Mouse (Mus musculus) liver, embryonic 14.5 days (tissue): Measurements from ENCODE around the gene Inpp4b. TPM values are rescaled to one million over a fixed set of nuclear protein-coding genes. Genes with fewer than 3 reads are reported as not detected.

Experiments
- ATAC-seq: fragments of 200-750 bp; cut with Nextera tagmentation; 2 replicates; pipeline ENCODE4 v1.8.0; 2017; ENCODE audit warnings: moderate number of reproducible peaks, mild to moderate bottlenecking, moderate library complexity; ENCODE audit not compliant: insufficient read depth
- DNase-seq, 3 experiments: peaks; one replicate each; pipeline ENCODE4 v3.0.0-alpha.2; 2012 to 2013; ENCODE audit warnings: low read depth in 3 of 3, low spot score in 3 of 3
- H3K27ac ChIP-seq: fragments of 300-500 bp; sonication (generic); 2 replicates; pipeline ENCODE4 v1.5.1; 2014; ENCODE audit warnings: moderate library complexity, mild to moderate bottlenecking, control low read depth, inconsistent platforms
- H3K27me3 ChIP-seq: fragments of 300-500 bp; sonication (generic); 2 replicates; pipeline ENCODE4 v1.6.1; 2014; ENCODE audit warnings: mild to moderate bottlenecking, low read length, moderate library complexity; ENCODE audit not compliant: control insufficient read depth, insufficient read depth
- H3K36me3 ChIP-seq: fragments of 300-500 bp; sonication (generic); replicated peaks from 2 replicates; pipeline ENCODE4 v1.6.1; 2014; ENCODE audit warnings: low read depth; ENCODE audit not compliant: control insufficient read depth, insufficient read depth
- H3K4me1 ChIP-seq, 2 experiments: fragments of 200-500 bp in 1 of 2; fragments of 300-500 bp in 1 of 2; sonication (generic) in 1 of 2; replicated peaks; 2 replicates each; pipeline ENCODE4 v1.6.1; 2012 to 2014; ENCODE audit warnings: antibody characterized with exemption in 1 of 2, inconsistent platforms in 1 of 2, low read length in 1 of 2; ENCODE audit not compliant: control insufficient read depth in 2 of 2, insufficient read depth in 2 of 2
- H3K4me2 ChIP-seq: fragments of 300-500 bp; sonication (generic); 2 replicates; pipeline ENCODE4 v1.6.1; 2014; ENCODE audit warnings: low read depth, mild to moderate bottlenecking, control low read depth, moderate library complexity
- H3K4me3 ChIP-seq, 2 experiments: fragments of 200-500 bp in 1 of 2; fragments of 300-500 bp in 1 of 2; sonication (generic) in 1 of 2; 2 replicates each; pipeline ENCODE4 v1.5.1; 2012 to 2014; ENCODE audit warnings: low read depth in 2 of 2, low read length in 2 of 2, mild to moderate bottlenecking in 2 of 2, control low read depth in 1 of 2, inconsistent platforms in 1 of 2, moderate library complexity in 1 of 2; ENCODE audit not compliant: insufficient read depth in 1 of 2
- H3K9ac ChIP-seq: fragments of 300-500 bp; sonication (generic); replicated peaks from 2 replicates; pipeline ENCODE4 v1.6.1; 2014; ENCODE audit warnings: mild to moderate bottlenecking, control low read depth, moderate library complexity
- H3K9me3 ChIP-seq: fragments of 300-500 bp; sonication (generic); 2 replicates; pipeline ENCODE4 v1.6.1; 2016; ENCODE audit warnings: low read length, mixed read lengths; ENCODE audit not compliant: control insufficient read depth
- CTCF ChIP-seq: IDR thresholded peaks from 2 replicates; pipeline ENCODE4 v1.5.1; 2016; ENCODE audit warnings: antibody characterized with exemption, low read depth, control low read depth
- EP300 ChIP-seq: IDR thresholded peaks from 2 replicates; pipeline ENCODE4 v1.6.1; 2016; ENCODE audit warnings: antibody characterized with exemption, low read depth
- WGBS: fragments of 180-500 bp; shearing (Covaris S2); extraction: QIAGEN DNeasy Blood & Tissue Kit; methylation state at CpG from one replicate; pipeline ENCODE4 v1.1.7; 2014; ENCODE audit not compliant: insufficient replicate concordance; 5-methylcytosine and 5-hydroxymethylcytosine counted together
- polyA plus RNA-seq, 2 experiments: library from polyadenylated mRNA; depleted of rRNA in 1 of 2; stranded (reverse) in 1 of 2; unstranded in 1 of 2; fragments of >200 nt; fragmentation: Nextera tagmentation in 1 of 2; extraction: Ambion mirVana in 1 of 2; gene quantifications; 2 replicates each; pipeline versions ENCODE4 v1.2.1 to v1.2.3; 2012 to 2014

Gene Inpp4b
- polyA plus RNA-seq, 2 experiments, result 0.25 to 1.8 TPM

DNA sequence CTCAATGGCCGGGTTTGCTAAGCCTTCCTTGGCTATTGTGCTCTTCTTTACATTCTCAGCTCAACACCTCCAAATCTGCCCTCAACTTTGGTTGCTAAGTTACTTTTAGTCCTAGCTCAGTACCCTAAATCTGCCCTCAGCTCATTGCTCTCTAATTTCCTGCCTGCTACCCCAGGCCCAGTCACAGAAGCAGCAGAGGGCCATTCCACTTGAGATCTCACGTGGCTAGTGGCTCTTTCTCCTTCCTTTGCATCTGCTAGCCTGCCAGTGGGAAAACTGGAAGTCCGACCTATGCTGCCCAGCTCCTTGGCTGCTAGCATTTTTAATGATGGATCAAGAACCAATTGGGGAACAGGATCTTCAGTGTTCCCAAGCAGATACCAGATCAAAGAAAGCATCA, 472.4 kb downstream of the Inpp4b start:
- no peak overlapping the region for H3K9ac ChIP-seq
- no peak for TF ChIP-seq EP300
- no peak for TF ChIP-seq CTCF
- H3K9me3 ChIP-seq, result no peaks in the 10 kb centered on the region
- 35% methylated on average over 3 of the region's 3 CpGs for WGBS
- H3K4me1 ChIP-seq, result no peaks in the 10 kb centered on the region
- DNase-seq (no peak), ATAC-seq (no peak)
- no peak overlapping the region for H3K4me2 ChIP-seq
- H3K4me3 ChIP-seq, result no peak overlapping the region
- no peak overlapping the region for H3K27ac ChIP-seq
- no peaks in the 10 kb centered on the region for H3K27me3 ChIP-seq
- no peaks in the 10 kb centered on the region for H3K36me3 ChIP-seq

DNA sequence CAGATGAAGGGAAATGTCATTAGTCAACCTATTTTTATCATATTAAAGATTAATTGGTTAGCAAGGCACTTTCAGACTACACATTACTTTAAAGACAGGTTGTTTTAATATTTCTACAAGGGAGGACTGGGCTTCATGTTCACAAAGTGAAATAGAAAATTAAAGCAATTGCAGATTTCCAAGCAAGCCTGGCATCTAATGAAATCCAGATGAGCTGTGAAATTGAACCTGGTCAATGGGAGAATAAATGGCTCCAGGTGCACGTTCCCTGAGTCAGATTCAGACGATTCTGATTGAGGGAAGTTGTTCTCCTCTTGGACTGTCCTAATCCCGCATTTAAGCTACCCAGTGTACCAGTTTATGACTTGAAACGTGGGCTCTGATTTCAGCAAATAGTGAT, 473.2 kb downstream of the Inpp4b start:
- WGBS, result 56% methylated on average over 4 of the region's 4 CpGs
- H3K9ac ChIP-seq, result no peak overlapping the region
- TF ChIP-seq CTCF (no peak), EP300 (no peak)
- no peak overlapping the region for H3K4me2 ChIP-seq
- H3K36me3 ChIP-seq, result no peaks in the 10 kb centered on the region
- no peaks in the 10 kb centered on the region for H3K4me1 ChIP-seq
- no peak overlapping the region for H3K27ac ChIP-seq
- DNase-seq (no peak), ATAC-seq (no peak)
- no peaks in the 10 kb centered on the region for H3K27me3 ChIP-seq
- no peaks in the 10 kb centered on the region for H3K9me3 ChIP-seq
- H3K4me3 ChIP-seq, result no peak overlapping the region

DNA sequence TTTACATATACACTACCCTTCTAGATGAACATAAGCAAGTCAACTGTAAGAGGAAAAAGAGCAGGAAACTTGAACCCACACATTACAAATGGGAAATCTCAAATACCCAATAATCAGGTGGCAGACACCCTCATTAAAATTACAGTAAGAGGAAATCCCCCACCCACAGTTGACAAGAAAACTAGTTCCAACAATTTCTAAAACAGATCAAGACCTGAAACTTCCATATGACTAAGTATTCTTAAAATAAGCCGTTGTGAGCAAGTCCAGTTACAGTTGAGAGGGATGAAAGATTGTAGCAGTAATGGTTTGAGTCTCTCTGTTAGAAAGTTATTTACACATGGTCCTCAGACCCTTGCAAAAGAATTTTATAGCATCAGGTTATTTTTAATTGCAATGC, 480.8 kb downstream of the Inpp4b start:
- TF ChIP-seq CTCF, result no peak
- TF ChIP-seq EP300, result no peak
- H3K27ac ChIP-seq, result no peak overlapping the region
- no peak overlapping the region for H3K4me2 ChIP-seq
- no peak for DNase-seq
- no peak overlapping the region for H3K9ac ChIP-seq
- H3K36me3 ChIP-seq, result no peaks in the 10 kb centered on the region
- no peak overlapping the region for H3K4me3 ChIP-seq
- H3K27me3 ChIP-seq, result no peaks in the 10 kb centered on the region
- H3K9me3 ChIP-seq, result no peaks in the 10 kb centered on the region
- no peaks in the 10 kb centered on the region for H3K4me1 ChIP-seq
- ATAC-seq, result no peak
- 58% methylated on average over 1 of the region's 1 CpGs for WGBS

DNA sequence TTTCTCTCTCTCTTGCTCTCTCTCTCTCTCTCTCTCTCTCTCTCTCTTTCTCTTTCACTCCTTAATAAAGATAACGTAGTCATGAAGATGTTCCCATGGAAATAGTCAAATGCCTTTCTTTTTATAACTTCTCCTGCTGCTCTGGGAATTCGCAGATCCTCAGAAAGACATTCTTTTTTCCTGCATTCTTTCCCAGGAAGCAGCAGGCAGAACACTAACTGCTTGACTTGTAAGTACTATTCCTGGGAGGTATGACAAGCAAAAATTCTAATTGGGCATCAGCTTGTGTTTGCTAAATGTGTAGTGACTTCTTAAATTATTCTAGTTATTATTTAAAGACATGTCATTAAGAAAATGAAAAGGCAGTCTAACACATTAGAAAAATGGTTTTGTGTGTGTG, 482.6 kb downstream of the Inpp4b start:
- H3K4me2 ChIP-seq, result no peak overlapping the region
- H3K27ac ChIP-seq, result no peak overlapping the region
- 43% methylated on average over 2 of the region's 2 CpGs for WGBS
- ATAC-seq (no peak), DNase-seq (no peak)
- H3K27me3 ChIP-seq, result no peaks in the 10 kb centered on the region
- H3K36me3 ChIP-seq, result no peaks in the 10 kb centered on the region
- no peak overlapping the region for H3K9ac ChIP-seq
- H3K4me3 ChIP-seq, result no peak overlapping the region
- H3K9me3 ChIP-seq, result no peaks in the 10 kb centered on the region
- H3K4me1 ChIP-seq, result no peaks in the 10 kb centered on the region
- TF ChIP-seq EP300, result no peak
- no peak for TF ChIP-seq CTCF

DNA sequence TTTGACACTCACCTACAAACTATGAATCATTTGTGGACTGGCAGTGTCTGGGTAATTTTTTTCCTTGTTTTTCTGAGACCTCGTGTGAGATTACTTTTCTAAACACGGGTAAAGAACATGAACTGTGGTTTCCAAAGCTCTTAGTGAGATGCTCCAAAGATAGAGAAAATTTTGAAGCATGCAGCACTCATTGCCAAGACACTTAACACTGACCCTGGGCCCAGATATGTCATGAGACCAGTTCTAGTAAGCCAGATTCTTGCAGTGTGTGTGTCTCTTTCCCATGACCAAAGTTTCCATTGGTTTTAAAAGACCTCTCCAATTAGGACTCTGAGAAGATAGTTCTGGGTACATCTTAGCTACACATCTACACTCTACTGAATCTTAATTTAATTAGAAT, 484.1 kb downstream of the Inpp4b start:
- H3K4me1 ChIP-seq, result no peaks in the 10 kb centered on the region

More for the DNA sequence above, 484.1 kb downstream of the Inpp4b start:
- no peak for DNase-seq
- Histone ChIP-seq H3K36me3 (no peaks in the 10 kb centered on the region), H3K9ac (no peak overlapping the region), H3K9me3 (no peaks in the 10 kb centered on the region), H3K27ac (no peak overlapping the region), H3K4me3 (no peak overlapping the region), H3K27me3 (no peaks in the 10 kb centered on the region), H3K4me2 (no peak overlapping the region)
- 46% methylated on average over 2 of the region's 2 CpGs for WGBS
- no peak for ATAC-seq
- TF ChIP-seq CTCF, result no peak
- TF ChIP-seq EP300, result no peak
